Mouse (Mus musculus) ovary, postnatal 14 days (tissue): ENCODE data around the gene Htr3b.
A peak's percentile ranks its signal among the peaks of the same experiment; 100 is the strongest.

ENCODE experiments used
- DNase-seq: peaks from one replicate; pipeline ENCODE4 v3.0.0; 2022; ENCODE audit warnings: low spot score

Gene Htr3b

DNA sequence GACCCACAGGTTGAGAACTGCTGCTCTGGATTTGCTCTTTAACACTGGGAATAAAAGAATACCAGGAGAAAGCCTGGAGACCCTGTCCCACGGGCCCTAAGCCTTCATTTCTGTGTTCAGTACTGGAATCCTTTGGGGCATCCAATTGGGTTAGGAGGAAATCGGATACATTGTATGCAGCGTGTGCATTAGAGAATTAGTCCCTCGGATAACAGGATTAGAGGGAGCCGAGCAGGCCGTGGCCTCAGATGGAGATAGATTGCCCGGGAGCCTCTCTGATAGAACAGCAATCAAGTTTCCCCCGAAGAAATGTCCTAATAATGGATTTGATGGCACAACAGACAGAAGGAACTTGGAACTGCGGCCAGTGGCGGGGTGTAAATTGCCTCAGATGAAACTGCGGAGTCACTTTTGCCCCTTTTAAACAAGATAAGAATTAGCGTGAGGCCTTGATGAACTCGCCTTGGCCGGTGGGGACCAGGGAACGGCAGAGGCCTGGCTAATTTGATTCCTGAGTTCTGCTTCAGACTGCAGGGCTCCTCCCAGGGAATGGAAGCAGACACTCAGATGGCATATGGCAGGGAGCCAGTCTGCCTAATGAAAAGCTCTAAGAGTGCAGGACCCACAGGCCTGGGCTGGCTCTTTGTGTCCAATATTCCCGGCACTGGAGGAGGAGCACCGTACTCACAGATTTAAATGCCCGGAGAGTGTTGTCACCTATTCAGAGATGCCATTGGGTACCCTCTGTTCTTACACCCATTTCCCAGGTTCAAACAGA, 48.6 kb downstream of the Htr3b start:
- DNase-seq, result no peak

DNA sequence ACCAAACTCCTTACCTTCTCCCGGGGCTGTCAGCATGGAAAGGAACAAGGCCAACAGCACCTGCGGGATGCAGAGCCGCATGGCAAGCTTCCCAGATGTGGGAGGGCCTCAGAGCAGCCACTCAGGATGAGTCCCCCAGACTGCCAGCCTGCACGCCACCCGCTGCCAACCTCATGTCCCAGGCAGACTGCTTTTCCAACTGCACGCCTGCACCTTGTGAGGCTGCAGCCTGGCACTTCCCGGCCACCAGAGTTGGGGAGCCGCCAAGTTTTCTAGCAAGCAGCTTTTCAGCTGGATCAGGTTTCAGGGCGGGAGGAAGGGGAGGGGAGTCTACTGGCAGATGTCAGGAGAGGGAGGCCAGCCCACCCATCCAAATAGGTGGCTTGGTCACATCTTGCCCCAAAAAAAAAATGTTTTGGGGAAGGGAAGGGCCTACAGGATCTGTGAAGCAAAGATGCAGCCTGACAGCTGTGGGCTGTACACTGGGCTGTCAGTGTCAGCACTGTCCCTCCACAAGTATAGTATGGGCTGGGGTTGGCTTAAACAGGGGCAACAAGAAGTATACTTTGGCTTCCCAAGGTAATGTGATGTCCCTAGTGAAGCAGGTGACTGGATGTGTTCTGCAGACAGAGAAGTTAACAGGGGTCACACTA, 53.8 kb downstream of the Htr3b start, which contains the start of gene Htr3a:
Gene Htr3a (minus strand): TSS at position 215 of the 653 bp plus-strand sequence.
- DNase-seq, result peak; percentile 22

DNA sequence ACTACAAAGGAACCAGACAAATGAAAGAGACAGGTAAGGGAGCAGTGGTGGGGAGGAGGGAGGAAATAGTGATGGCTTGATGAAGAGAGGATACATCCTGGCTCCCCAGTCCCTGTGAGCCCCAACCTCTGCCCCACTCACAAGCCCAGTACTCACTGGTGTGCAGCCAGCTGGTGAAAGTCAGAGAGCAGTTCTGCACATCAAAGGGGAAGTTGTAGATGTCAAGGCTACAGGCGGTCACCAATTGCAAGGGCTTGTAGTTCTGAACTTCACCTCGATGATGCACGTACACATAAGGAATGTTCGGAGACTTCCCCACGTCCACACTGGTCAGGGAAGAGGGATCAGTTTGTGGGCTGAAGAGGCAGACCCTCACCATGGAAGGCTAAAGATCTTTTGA, 60.4 kb downstream of the Htr3b start:
- no peak for DNase-seq

DNA sequence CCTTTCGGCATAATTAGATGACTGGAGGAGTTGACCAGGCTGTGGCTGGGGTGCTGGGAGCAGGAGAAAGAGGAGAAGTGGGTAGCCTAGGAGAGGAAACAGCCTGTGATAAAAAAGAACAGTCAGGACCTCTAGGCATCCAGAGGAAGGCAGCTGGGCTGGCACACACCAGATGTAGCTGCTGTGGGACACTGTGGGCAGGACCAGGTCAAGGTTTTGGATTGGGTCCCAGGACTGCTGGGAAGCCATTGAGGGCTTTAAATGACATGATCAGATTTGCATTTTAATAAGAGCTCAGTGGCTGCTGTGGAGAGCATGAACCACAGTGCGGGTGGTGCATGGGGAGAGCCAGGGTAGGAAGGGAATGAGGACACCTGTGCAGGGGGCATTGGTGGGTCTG, 61.0 kb downstream of the Htr3b start:
- DNase-seq, result no peak

DNA sequence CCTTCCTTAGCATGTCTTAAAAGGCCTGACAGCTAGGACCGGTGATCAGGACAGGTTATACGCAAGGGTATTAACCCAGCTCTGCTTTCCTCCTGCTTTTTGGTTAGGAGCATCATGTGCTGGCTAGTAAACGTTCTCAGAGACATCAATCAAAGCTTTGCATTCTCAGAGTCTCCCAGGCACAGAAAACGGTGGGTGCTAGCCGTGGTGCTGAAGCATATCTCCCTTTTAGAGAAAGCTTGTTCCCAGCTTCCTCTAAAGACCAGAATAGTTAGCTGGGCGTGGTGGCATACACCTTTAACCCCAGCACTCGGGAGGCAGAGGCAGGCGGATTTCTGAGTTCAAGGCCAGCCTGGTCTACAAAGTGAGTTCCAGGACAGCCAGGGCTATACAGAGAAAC, 66.2 kb downstream of the Htr3b start:
- DNase-seq, result peak; percentile 23

DNA sequence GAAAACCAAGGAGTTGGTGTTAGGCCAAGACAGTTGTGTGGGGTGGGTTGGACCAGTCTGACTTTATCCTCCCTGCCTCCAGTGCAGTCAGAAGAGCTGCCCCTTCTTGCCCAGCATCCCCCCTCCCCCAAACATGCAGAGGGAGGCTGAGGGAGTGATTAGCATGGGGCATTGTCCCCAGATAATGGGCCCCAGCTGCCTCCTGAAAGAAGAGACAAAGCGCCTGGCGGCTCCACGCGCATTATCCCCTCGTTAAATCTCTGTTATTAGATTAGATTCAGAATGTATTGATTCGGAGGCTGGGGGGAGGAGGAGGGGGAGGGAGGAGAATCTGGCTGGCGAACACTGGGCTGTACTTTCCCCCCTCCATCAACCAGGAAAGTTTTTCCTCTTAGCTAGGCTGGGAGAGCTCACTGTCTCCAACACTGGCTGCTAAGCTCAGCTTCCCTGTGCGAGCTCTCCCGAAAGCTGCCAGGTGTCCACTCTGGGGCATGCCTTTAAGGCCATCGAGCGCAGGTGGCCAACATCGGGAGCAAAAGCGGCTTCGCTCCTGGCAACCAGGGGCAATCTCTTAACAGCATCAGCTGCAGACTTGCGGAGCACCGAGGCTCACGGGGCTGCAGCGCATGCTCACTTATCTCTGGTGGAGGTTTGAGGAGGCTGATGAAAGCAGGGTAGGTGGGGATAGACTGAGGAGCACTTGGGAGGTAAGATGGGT, 68.8 kb downstream of the Htr3b start:
- no peak for DNase-seq

DNA sequence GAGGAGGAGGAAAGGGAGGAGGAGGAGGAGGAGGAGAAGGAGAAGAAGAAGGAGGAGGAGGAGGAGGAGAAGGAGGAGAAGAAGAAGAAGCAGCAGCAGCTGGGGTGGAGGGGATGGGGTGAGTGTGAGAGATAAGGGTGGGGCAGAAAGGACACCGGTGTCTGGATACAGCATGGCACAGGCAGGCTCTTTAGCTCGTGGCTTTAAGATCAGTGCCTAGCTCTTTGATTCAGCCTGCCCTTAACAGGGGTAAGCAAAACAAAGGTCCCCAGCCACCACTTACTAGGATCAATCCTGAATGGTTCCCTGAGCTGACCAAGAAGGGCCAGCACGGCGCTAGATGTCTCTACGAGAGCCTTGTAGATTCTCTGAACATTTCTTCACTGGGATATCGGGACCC, 70.0 kb downstream of the Htr3b start:
- DNase-seq, result no peak

DNA sequence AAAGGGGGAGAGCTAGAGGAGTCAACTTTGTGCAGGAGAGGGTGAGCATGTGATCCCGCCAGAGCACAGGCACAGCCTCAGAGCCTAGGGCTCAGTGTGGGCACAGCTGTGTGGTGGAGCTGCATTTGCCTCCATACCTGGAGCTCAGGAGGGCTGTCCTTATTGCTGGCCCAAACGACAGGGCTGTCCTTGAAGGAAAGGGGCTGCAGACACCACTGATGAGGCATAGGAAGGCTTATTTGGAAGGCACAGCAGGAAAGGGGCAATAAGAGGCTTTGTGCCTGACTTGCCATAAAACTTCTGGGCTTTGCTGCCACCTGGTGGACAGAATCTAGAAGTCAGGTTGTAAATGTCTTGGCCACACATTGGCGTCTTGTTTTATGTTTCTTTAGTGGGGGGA, 70.8 kb downstream of the Htr3b start:
- peak; percentile 61 for DNase-seq

DNA sequence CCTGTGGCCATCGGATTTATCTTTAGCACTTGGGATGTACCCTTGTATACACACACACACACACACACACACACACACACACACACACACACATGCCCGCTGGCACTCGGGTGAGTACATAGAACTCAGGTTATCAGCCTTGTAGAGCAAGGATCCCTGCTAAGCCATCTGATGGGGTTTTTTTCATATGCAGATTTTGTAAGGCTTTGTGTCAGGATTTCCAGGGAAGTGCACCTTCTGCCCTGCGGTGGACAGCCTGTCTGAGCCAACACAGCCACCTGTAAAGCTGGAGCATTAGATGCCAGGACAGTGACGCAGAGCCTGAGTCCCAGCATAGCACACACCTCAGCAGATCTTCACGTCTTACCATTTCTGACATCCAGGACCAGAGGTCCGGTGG, 75.7 kb downstream of the Htr3b start:
- no peak for DNase-seq
